Mouse (Mus musculus) hindbrain, postnatal 0 days (tissue): ENCODE results near the gene Tomm20. TPM values are rescaled to one million over a fixed set of nuclear protein-coding genes. Genes with fewer than 3 reads are reported as not detected.

ENCODE experiments used
- ATAC-seq: fragments of 200-750 bp; cut with Nextera tagmentation; 2 replicates; pipeline ENCODE4 v1.8.0; 2017; ENCODE audit warnings: mild to moderate bottlenecking, moderate TSS enrichment, moderate library complexity
- DNase-seq: peaks from one replicate; pipeline ENCODE4 v3.0.0-alpha.2; 2015; ENCODE audit warnings: low spot score
- H3K27ac ChIP-seq: fragments of 300-500 bp; sonication (generic); 2 replicates; pipeline ENCODE4 v1.5.1; 2014; ENCODE audit warnings: mild to moderate bottlenecking
- H3K27me3 ChIP-seq: fragments of 300-500 bp; sonication (generic); 2 replicates; pipeline ENCODE4 v1.6.1; 2014; ENCODE audit warnings: low read length, mixed read lengths; ENCODE audit not compliant: insufficient read depth
- H3K36me3 ChIP-seq: fragments of 300-500 bp; sonication (generic); 2 replicates; pipeline ENCODE4 v1.6.1; 2014; ENCODE audit warnings: low read length, mixed read lengths; ENCODE audit not compliant: insufficient read depth
- H3K4me1 ChIP-seq: fragments of 300-500 bp; sonication (generic); 2 replicates; pipeline ENCODE4 v1.6.1; 2014; ENCODE audit warnings: antibody characterized with exemption, low read length, mixed read lengths; ENCODE audit not compliant: insufficient read depth
- H3K4me2 ChIP-seq: fragments of 300-500 bp; sonication (generic); 2 replicates; pipeline ENCODE4 v1.6.1; 2014; ENCODE audit warnings: low read depth, mild to moderate bottlenecking, low read length, moderate library complexity, mixed read lengths
- H3K4me3 ChIP-seq: fragments of 300-500 bp; sonication (generic); 2 replicates; pipeline ENCODE4 v1.5.1; 2014; ENCODE audit warnings: low read length
- H3K9ac ChIP-seq: fragments of 300-500 bp; sonication (generic); replicated peaks from 2 replicates; pipeline ENCODE4 v1.6.1; 2014; ENCODE audit warnings: mild to moderate bottlenecking, low read length, moderate library complexity, mixed read lengths
- H3K9me3 ChIP-seq: fragments of 300-500 bp; sonication (generic); 2 replicates; pipeline ENCODE4 v1.6.1; 2016; ENCODE audit warnings: low read length, mixed read lengths
- CTCF ChIP-seq: IDR thresholded peaks from 2 replicates; pipeline ENCODE4 v1.5.1; 2016; ENCODE audit warnings: antibody characterized with exemption, control low read depth, low read depth
- WGBS: fragments of 180-500 bp; shearing (Covaris S2); extraction: QIAGEN DNeasy Blood & Tissue Kit; methylation state at CpG from one replicate; pipeline ENCODE4 v1.1.7; 2014; 5-methylcytosine and 5-hydroxymethylcytosine counted together
- polyA plus RNA-seq: library from polyadenylated mRNA; unstranded; fragments of >200 nt; fragmentation: Nextera tagmentation; extraction: Ambion mirVana; gene quantifications from 2 replicates; pipeline ENCODE4 v1.2.1, GENCODE M21; 2015
- total RNA-seq: library from RNA; depleted of rRNA; stranded (reverse); fragments of >200 nt; gene quantifications from 2 replicates; pipeline ENCODE4 v1.2.3, GENCODE M21; 2014; rRNA removed

The Tomm20 gene
- total and polyA plus RNA-seq, 2 experiments from 2014 or later, result 141 to 232 TPM

DNA sequence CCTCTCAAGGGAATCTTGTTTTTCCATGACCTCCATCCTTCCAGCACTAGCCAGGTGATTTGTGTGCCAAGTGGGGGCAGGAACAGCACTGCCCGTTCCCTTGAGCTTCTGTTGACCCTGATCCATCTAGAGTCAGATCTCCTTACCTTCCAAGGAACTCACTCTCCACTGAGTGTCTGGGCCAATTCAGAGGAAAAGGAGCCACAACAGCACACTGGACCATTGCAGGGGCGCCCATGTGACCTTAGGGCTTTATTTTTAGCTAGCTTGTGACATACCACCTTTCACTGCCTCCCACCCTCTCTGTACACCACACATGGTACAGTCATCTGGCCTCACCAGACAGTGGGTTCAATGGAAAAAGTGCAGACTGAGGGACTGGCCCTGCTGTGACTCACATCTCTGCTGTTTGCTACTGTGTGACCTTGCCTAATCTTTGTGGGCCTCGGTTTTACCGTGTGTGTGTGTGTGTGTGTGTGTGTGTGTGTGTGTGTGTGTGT lies 64.0 kb downstream of the Tomm20 start:
- Histone ChIP-seq H3K27ac (no peak overlapping the region), H3K9ac (no peak overlapping the region), H3K4me3 (no peak overlapping the region), H3K4me1 (peaks cover 9% of the 10 kb centered on the region; the same call in 1 of the 2 replicates), H3K4me2 (no peak overlapping the region), H3K27me3 (no peaks in the 10 kb centered on the region), H3K9me3 (no peaks in the 10 kb centered on the region), H3K36me3 (no peaks in the 10 kb centered on the region)
- ATAC-seq, result no peak
- no peak for TF ChIP-seq CTCF
- no peak for DNase-seq
- WGBS, result 84% methylated on average over 4 of the region's 4 CpGs

Other genes with a start within 250 kb of the Tomm20 start
- gene Rbm34, start 25.2 kb upstream of the Tomm20 start, total RNA-seq, result 9.8 and 10.4 TPM in 2 replicates
- gene Rbm34, start 25.2 kb upstream of the Tomm20 start, polyA plus RNA-seq, result 28.3 and 29.0 TPM in 2 replicates
- gene Pard3, start 118.0 kb upstream of the Tomm20 start, total RNA-seq, result 29.3 and 36.0 TPM in 2 replicates
- 11.9 and 12.8 TPM in 2 replicates for gene Pard3, start 118.0 kb upstream of the Tomm20 start, polyA plus RNA-seq